Mouse (Mus musculus): ENCODE data around the gene Prss12. TPM values are rescaled to one million over a fixed set of nuclear protein-coding genes. Genes with fewer than 3 reads are reported as not detected.
A peak's percentile ranks its signal among the peaks of the same experiment; 100 is the strongest.

Prss12 gene
- polyA plus RNA-seq, 1 experiment from 2014 or later, result 3.0 TPM

- Histone ChIP-seq H3K36me3 (ENCODE audit: control insufficient read depth, insufficient read depth, low read length) (no peaks in the 10 kb centered on the region), H3K4me1 (ENCODE audit: control insufficient read depth in 2 of 2, insufficient read depth in 2 of 2, low read length in 2 of 2) (peaks cover 3% of the 10 kb centered on the region in 2 experiments; a peak in 2 of 4 replicates), H3K9ac (ENCODE audit: low read length) (no peak overlapping the region), H3K27ac (replicated peaks in 1 of 2; ENCODE audit: control insufficient read depth in 1 of 2, insufficient read depth in 1 of 2, low read depth in 2 of 2, low read length in 2 of 2) (no peak overlapping the region), H3K9me3 (ENCODE audit: control insufficient read depth, low read length) (no peaks in the 10 kb centered on the region), H3K27me3 (ENCODE audit: control insufficient read depth, insufficient read depth, low read length) (no peaks in the 10 kb centered on the region), H3K4me3 (ENCODE audit: control insufficient read depth in 1 of 2, insufficient read depth in 1 of 2, low read depth in 1 of 2, low read length in 2 of 2) (no peak overlapping the region), H3K4me2 (ENCODE audit: low read length) (0 out of 2 replicates have a peak overlapping the region, but pooled peaks have one; percentile 11)
- no peak for ATAC-seq (ENCODE audit: insufficient number of reproducible peaks, insufficient read depth, low FRiP score, low read depth)
- WGBS, result 66% methylated on average over 22 of the region's 22 CpGs
Measured at GRCm38 (mm10) chr3:123429597-123430458, 16.9 kb upstream of the Prss12 start.

DNA sequence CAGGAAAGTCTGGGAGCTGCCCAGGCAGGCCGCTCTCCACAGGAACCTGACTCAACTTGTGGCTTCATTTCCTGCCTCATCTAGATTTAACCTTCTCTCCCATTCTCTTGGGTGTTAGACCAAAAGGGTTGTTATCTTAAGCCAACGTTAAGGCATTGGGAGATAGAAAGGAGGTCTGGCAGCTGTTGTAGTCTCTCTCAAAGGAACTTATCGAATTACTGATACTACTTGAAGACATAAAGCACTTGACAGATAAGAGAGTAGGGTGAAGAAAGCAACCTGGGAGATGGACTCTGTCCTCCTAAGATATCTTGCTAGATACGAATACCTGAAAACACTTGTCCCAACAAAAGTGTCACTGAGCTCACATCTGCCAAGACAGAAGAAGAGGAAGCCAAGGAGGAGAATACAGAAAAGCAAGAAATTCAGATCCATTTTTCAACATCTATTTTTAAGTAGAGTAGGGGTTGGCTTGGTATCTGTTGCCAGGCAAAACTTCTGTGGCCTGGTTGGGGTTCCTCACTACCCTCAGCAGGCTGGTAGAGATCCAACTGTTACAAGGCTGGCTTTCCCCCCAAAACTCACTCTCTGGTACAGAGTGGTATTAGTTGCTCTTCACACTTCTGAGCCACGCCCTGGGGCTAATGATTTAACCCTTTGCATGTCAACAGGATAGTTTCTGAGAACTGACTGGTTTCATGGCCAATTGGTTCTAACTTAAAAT, 14.6 kb upstream of the Prss12 start:
- Histone ChIP-seq H3K4me2 (ENCODE audit: low read length) (no peak overlapping the region), H3K36me3 (ENCODE audit: control insufficient read depth, insufficient read depth, low read length) (no peaks in the 10 kb centered on the region), H3K4me3 (ENCODE audit: control insufficient read depth in 1 of 2, insufficient read depth in 1 of 2, low read depth in 1 of 2, low read length in 2 of 2) (no peak overlapping the region), H3K27me3 (ENCODE audit: control insufficient read depth, insufficient read depth, low read length) (no peaks in the 10 kb centered on the region), H3K9ac (ENCODE audit: low read length) (no peak overlapping the region), H3K27ac (replicated peaks in 1 of 2; ENCODE audit: control insufficient read depth in 1 of 2, insufficient read depth in 1 of 2, low read depth in 2 of 2, low read length in 2 of 2) (no peak overlapping the region), H3K9me3 (ENCODE audit: control insufficient read depth, low read length) (no peaks in the 10 kb centered on the region), H3K4me1 (ENCODE audit: control insufficient read depth in 2 of 2, insufficient read depth in 2 of 2, low read length in 2 of 2) (peaks cover 3% of the 10 kb centered on the region in 2 experiments; a peak in 2 of 4 replicates)
- no peak for ATAC-seq (ENCODE audit: insufficient number of reproducible peaks, insufficient read depth, low FRiP score, low read depth)
- 14% methylated on average over 5 of the region's 5 CpGs for WGBS

DNA sequence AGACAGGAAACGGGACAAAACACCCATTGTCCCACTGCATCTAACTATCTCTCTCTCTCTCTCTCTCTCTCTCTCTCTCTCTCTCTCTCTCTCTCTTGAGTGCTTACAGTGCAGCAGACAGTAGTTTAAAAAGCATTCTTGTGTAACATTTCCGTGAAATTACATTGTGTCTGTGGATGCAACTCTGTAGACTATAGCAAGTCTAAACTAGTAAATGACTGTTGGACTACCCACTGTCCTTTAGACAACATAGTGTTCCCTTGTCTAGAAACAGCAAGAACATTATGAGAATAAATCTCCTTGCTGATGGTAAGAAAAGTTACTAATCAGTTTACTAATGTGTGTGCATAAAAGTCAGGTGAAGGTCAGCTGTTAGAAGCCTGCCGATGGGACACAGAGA, 13.4 kb upstream of the Prss12 start:
- WGBS, result 65% methylated on average over 3 of the region's 3 CpGs
- H3K4me3 ChIP-seq (ENCODE audit: control insufficient read depth in 1 of 2, insufficient read depth in 1 of 2, low read depth in 1 of 2, low read length in 2 of 2), result no peak overlapping the region
- H3K4me1 ChIP-seq (ENCODE audit: control insufficient read depth in 2 of 2, insufficient read depth in 2 of 2, low read length in 2 of 2), result peaks cover 3% of the 10 kb centered on the region in 2 experiments; a peak in 2 of 4 replicates
- no peak overlapping the region for H3K9ac ChIP-seq (ENCODE audit: low read length)
- ATAC-seq (ENCODE audit: insufficient number of reproducible peaks, insufficient read depth, low FRiP score, low read depth), result no peak
- no peak overlapping the region for H3K27ac ChIP-seq (replicated peaks in 1 of 2; ENCODE audit: control insufficient read depth in 1 of 2, insufficient read depth in 1 of 2, low read depth in 2 of 2, low read length in 2 of 2)
- H3K27me3 ChIP-seq (ENCODE audit: control insufficient read depth, insufficient read depth, low read length), result no peaks in the 10 kb centered on the region
- H3K9me3 ChIP-seq (ENCODE audit: control insufficient read depth, low read length), result no peaks in the 10 kb centered on the region
- H3K36me3 ChIP-seq (ENCODE audit: control insufficient read depth, insufficient read depth, low read length), result no peaks in the 10 kb centered on the region
- no peak overlapping the region for H3K4me2 ChIP-seq (ENCODE audit: low read length)

GRCm38 (mm10) chr3:123437608-123438007, 9.1 kb upstream of the Prss12 start:
- Histone ChIP-seq H3K27ac (replicated peaks in 1 of 2; ENCODE audit: control insufficient read depth in 1 of 2, insufficient read depth in 1 of 2, low read depth in 2 of 2, low read length in 2 of 2) (no peak overlapping the region), H3K4me3 (ENCODE audit: control insufficient read depth in 1 of 2, insufficient read depth in 1 of 2, low read depth in 1 of 2, low read length in 2 of 2) (no peak overlapping the region), H3K9ac (ENCODE audit: low read length) (no peak overlapping the region), H3K36me3 (ENCODE audit: control insufficient read depth, insufficient read depth, low read length) (no peaks in the 10 kb centered on the region), H3K4me1 (ENCODE audit: control insufficient read depth in 2 of 2, insufficient read depth in 2 of 2, low read length in 2 of 2) (no peaks in the 10 kb centered on the region), H3K9me3 (ENCODE audit: control insufficient read depth, low read length) (no peaks in the 10 kb centered on the region), H3K4me2 (ENCODE audit: low read length) (no peak overlapping the region), H3K27me3 (ENCODE audit: control insufficient read depth, insufficient read depth, low read length) (no peaks in the 10 kb centered on the region)
- WGBS, result 95% methylated on average over 1 of the region's 1 CpGs
- no peak for ATAC-seq (ENCODE audit: insufficient number of reproducible peaks, insufficient read depth, low FRiP score, low read depth)

GRCm38 (mm10) chr3:123440490-123440889, 6.2 kb upstream of the Prss12 start:
- no peaks in the 10 kb centered on the region for H3K36me3 ChIP-seq (ENCODE audit: control insufficient read depth, insufficient read depth, low read length)
- 58% methylated on average over 7 of the region's 7 CpGs for WGBS
- no peak overlapping the region for H3K4me3 ChIP-seq (ENCODE audit: control insufficient read depth in 1 of 2, insufficient read depth in 1 of 2, low read depth in 1 of 2, low read length in 2 of 2)
- no peak for ATAC-seq (ENCODE audit: insufficient number of reproducible peaks, insufficient read depth, low FRiP score, low read depth)
- no peak overlapping the region for H3K9ac ChIP-seq (ENCODE audit: low read length)
- no peaks in the 10 kb centered on the region for H3K9me3 ChIP-seq (ENCODE audit: control insufficient read depth, low read length)
- H3K27me3 ChIP-seq (ENCODE audit: control insufficient read depth, insufficient read depth, low read length), result no peaks in the 10 kb centered on the region
- no peak overlapping the region for H3K4me2 ChIP-seq (ENCODE audit: low read length)
- no peak overlapping the region for H3K27ac ChIP-seq (replicated peaks in 1 of 2; ENCODE audit: control insufficient read depth in 1 of 2, insufficient read depth in 1 of 2, low read depth in 2 of 2, low read length in 2 of 2)
- no peaks in the 10 kb centered on the region for H3K4me1 ChIP-seq (ENCODE audit: control insufficient read depth in 2 of 2, insufficient read depth in 2 of 2, low read length in 2 of 2)

DNA sequence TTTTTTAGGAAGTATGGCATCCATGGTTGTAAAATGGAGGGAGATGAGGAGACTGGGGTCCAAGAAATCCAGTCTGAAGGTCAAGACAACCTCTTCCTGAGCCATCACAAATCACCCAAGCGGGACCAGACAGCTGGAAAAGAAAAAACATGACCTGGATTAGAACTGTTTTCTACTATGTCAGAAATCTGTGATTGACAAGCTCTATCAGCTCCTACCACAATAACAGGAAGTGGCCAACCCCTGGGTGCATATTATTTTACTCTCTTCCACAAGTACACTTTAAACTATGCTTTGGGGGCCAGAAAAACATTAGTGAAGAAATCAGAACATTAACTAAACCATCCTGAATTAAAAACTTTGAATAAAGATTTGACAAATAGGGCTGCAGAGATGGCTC, 2.2 kb upstream of the Prss12 start:
- H3K9ac ChIP-seq (ENCODE audit: low read length), result no peak overlapping the region
- no peak overlapping the region for H3K4me3 ChIP-seq (ENCODE audit: control insufficient read depth in 1 of 2, insufficient read depth in 1 of 2, low read depth in 1 of 2, low read length in 2 of 2)
- H3K9me3 ChIP-seq (ENCODE audit: control insufficient read depth, low read length), result no peaks in the 10 kb centered on the region
- no peak overlapping the region for H3K4me2 ChIP-seq (ENCODE audit: low read length)
- WGBS, result 59% methylated on average over 1 of the region's 1 CpGs
- ATAC-seq (ENCODE audit: insufficient number of reproducible peaks, insufficient read depth, low FRiP score, low read depth), result no peak
- H3K36me3 ChIP-seq (ENCODE audit: control insufficient read depth, insufficient read depth, low read length), result no peaks in the 10 kb centered on the region
- no peak overlapping the region for H3K27ac ChIP-seq (replicated peaks in 1 of 2; ENCODE audit: control insufficient read depth in 1 of 2, insufficient read depth in 1 of 2, low read depth in 2 of 2, low read length in 2 of 2)
- H3K4me1 ChIP-seq (ENCODE audit: control insufficient read depth in 2 of 2, insufficient read depth in 2 of 2, low read length in 2 of 2), result peaks cover 0 to 2% of the 10 kb centered on the region in 2 experiments; a peak in 2 of 4 replicates
- H3K27me3 ChIP-seq (ENCODE audit: control insufficient read depth, insufficient read depth, low read length), result peaks cover 23% of the 10 kb centered on the region

DNA sequence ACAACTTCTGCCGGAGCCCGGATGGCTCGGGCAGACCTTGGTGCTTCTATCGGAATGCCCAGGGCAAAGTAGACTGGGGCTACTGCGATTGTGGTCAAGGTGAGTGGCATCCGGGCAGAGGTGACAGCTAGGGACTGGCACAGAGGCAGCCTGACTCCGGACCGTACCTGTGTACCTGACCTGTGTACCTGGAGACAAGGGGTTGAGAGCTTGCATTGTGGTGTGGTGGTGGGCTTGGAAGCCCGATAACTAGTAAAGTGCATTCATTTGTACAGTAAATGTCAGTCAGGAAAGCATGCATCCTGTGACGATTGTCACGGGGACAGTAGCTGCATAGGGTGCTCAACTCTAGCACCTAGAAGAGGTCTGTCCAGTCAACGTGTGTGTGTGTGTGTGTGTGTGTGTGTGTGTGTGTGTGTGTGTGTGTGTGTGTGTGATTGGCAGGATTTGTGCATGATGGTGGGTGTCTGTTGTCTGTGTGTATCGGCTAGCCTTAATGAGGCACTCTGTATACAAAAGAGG, 886 bp downstream of the Prss12 start:
- H3K4me2 ChIP-seq (ENCODE audit: low read length), result peak overlapping the region; percentile 100
- peak overlapping the region; percentile 74 for H3K9ac ChIP-seq (ENCODE audit: low read length)
- H3K4me3 ChIP-seq (ENCODE audit: control insufficient read depth in 1 of 2, insufficient read depth in 1 of 2, low read depth in 1 of 2, low read length in 2 of 2), result peak overlapping the region; percentile 66 to 76
- peaks cover 23% of the 10 kb centered on the region for H3K27me3 ChIP-seq (ENCODE audit: control insufficient read depth, insufficient read depth, low read length)
- no peaks in the 10 kb centered on the region for H3K36me3 ChIP-seq (ENCODE audit: control insufficient read depth, insufficient read depth, low read length)
- H3K4me1 ChIP-seq (ENCODE audit: control insufficient read depth in 2 of 2, insufficient read depth in 2 of 2, low read length in 2 of 2), result peaks cover 0 to 2% of the 10 kb centered on the region in 2 experiments; a peak in 2 of 4 replicates
- WGBS, result 7% methylated on average over 13 of the region's 13 CpGs
- H3K27ac ChIP-seq (replicated peaks in 1 of 2; ENCODE audit: control insufficient read depth in 1 of 2, insufficient read depth in 1 of 2, low read depth in 2 of 2, low read length in 2 of 2), result no peak overlapping the region
- no peak for ATAC-seq (ENCODE audit: insufficient number of reproducible peaks, insufficient read depth, low FRiP score, low read depth)
- H3K9me3 ChIP-seq (ENCODE audit: control insufficient read depth, low read length), result no peaks in the 10 kb centered on the region

Measured in heart, embryonic 14.5 days (tissue).